Mouse (Mus musculus): Measurements from ENCODE around the gene Ccdc107. TPM values are rescaled to one million over a fixed set of nuclear protein-coding genes. Genes with fewer than 3 reads are reported as not detected.

Gene Ccdc107
- polyA plus RNA-seq, 1 experiment from 2014 or later: 70.9 TPM

- H3K4me1 ChIP-seq: peaks cover 9% of the 10 kb centered on the region
- 93% methylated on average over 8 of the region's 8 CpGs for WGBS
- peaks cover 100% of the 10 kb centered on the region for H3K36me3 ChIP-seq
Measured at GRCm38 (mm10) chr4:43535628-43536027, 42.9 kb downstream of the Ccdc107 start.

GRCm38 (mm10) chr4:43536031-43536430 is 43.3 kb downstream of the Ccdc107 start:
- Histone ChIP-seq H3K4me1 (peaks cover 5% of the 10 kb centered on the region), H3K36me3 (peaks cover 100% of the 10 kb centered on the region), H3K27me3 (replicated peaks) (no peaks in the 10 kb centered on the region), H3K9me3 (no peaks in the 10 kb centered on the region), H3K27ac (replicated peaks) (no peak overlapping the region), H3K4me3 (no peak overlapping the region), H3K4me2 (no peak overlapping the region), H3K9ac (no peak overlapping the region)
- 82% methylated on average over 9 of the region's 9 CpGs for WGBS
- no peak for ATAC-seq (ENCODE audit: extremely low read depth, insufficient number of reproducible peaks, low FRiP score, low TSS enrichment)

More at GRCm38 (mm10) chr4:43535628-43536027, 42.9 kb downstream of the Ccdc107 start:
- no peak overlapping the region for H3K4me2 ChIP-seq
- no peak for ATAC-seq (ENCODE audit: extremely low read depth, insufficient number of reproducible peaks, low FRiP score, low TSS enrichment)
- no peak overlapping the region for H3K9ac ChIP-seq
- no peak overlapping the region for H3K4me3 ChIP-seq
- H3K27me3 ChIP-seq (replicated peaks): no peaks in the 10 kb centered on the region
- H3K9me3 ChIP-seq: no peaks in the 10 kb centered on the region
- H3K27ac ChIP-seq (replicated peaks): no peak overlapping the region

- Histone ChIP-seq H3K4me1 (no peaks in the 10 kb centered on the region), H3K27me3 (replicated peaks) (no peaks in the 10 kb centered on the region), H3K4me3 (no peak overlapping the region), H3K27ac (replicated peaks) (no peak overlapping the region), H3K9me3 (no peaks in the 10 kb centered on the region), H3K4me2 (no peak overlapping the region), H3K9ac (no peak overlapping the region), H3K36me3 (peaks cover 100% of the 10 kb centered on the region)
- no peak for ATAC-seq (ENCODE audit: extremely low read depth, insufficient number of reproducible peaks, low FRiP score, low TSS enrichment)
- 84% methylated on average over 3 of the region's 3 CpGs for WGBS
Measured at GRCm38 (mm10) chr4:43542044-43542443, 49.3 kb downstream of the Ccdc107 start.

Other genes with a start within 250 kb of the Ccdc107 start
- gene Atp8b5, start 225.7 kb upstream of the Ccdc107 start, polyA plus RNA-seq (2015; fragmentation: Nextera tagmentation; extraction: Ambion mirVana): 0.08 and 0.15 TPM in 2 replicates
- gene Rusc2, start 110.9 kb upstream of the Ccdc107 start, polyA plus RNA-seq (2015; fragmentation: Nextera tagmentation; extraction: Ambion mirVana): 9.9 and 13.9 TPM in 2 replicates
- gene Fam166b, start 63.8 kb upstream of the Ccdc107 start, polyA plus RNA-seq (2015; fragmentation: Nextera tagmentation; extraction: Ambion mirVana): 0.11 TPM in 1 of 2 replicates, not detected in the other
- 3.8 and 4.0 TPM in 2 replicates for gene Tesk1, start 51.0 kb upstream of the Ccdc107 start, polyA plus RNA-seq (2015; fragmentation: Nextera tagmentation; extraction: Ambion mirVana)
- 1.9 and 2.6 TPM in 2 replicates for gene Cd72, start 38.3 kb upstream of the Ccdc107 start, polyA plus RNA-seq (2015; fragmentation: Nextera tagmentation; extraction: Ambion mirVana)
- gene Sit1, start 9.2 kb upstream of the Ccdc107 start, polyA plus RNA-seq (2015; fragmentation: Nextera tagmentation; extraction: Ambion mirVana): not detected in 2 replicates
- 32.0 and 40.3 TPM in 2 replicates for gene Arhgef39, start 6.8 kb downstream of the Ccdc107 start, polyA plus RNA-seq (2015; fragmentation: Nextera tagmentation; extraction: Ambion mirVana)
- 1.8 and 2.0 TPM in 2 replicates for gene Car9, start 14.1 kb downstream of the Ccdc107 start, polyA plus RNA-seq (2015; fragmentation: Nextera tagmentation; extraction: Ambion mirVana)
- 143 and 157 TPM in 2 replicates for gene Tpm2, start 30.9 kb downstream of the Ccdc107 start, polyA plus RNA-seq (2015; fragmentation: Nextera tagmentation; extraction: Ambion mirVana)
- gene Creb3, start 69.4 kb downstream of the Ccdc107 start, polyA plus RNA-seq (2015; fragmentation: Nextera tagmentation; extraction: Ambion mirVana): 57.8 and 59.1 TPM in 2 replicates
- 76.9 and 78.1 TPM in 2 replicates for gene Tln1, start 69.8 kb downstream of the Ccdc107 start, polyA plus RNA-seq (2015; fragmentation: Nextera tagmentation; extraction: Ambion mirVana)
- 20.6 and 21.4 TPM in 2 replicates for gene Rgp1, start 85.8 kb downstream of the Ccdc107 start, polyA plus RNA-seq (2015; fragmentation: Nextera tagmentation; extraction: Ambion mirVana)
- 20.3 and 22.4 TPM in 2 replicates for gene Gba2, start 86.0 kb downstream of the Ccdc107 start, polyA plus RNA-seq (2015; fragmentation: Nextera tagmentation; extraction: Ambion mirVana)
- gene Msmp, start 91.6 kb downstream of the Ccdc107 start, polyA plus RNA-seq (2015; fragmentation: Nextera tagmentation; extraction: Ambion mirVana): 0.62 and 2.1 TPM in 2 replicates
- gene Npr2, start 139.0 kb downstream of the Ccdc107 start, polyA plus RNA-seq (2015; fragmentation: Nextera tagmentation; extraction: Ambion mirVana): 7.2 and 7.7 TPM in 2 replicates
- gene Spag8, start 160.7 kb downstream of the Ccdc107 start, polyA plus RNA-seq (2015; fragmentation: Nextera tagmentation; extraction: Ambion mirVana): 0.59 and 0.92 TPM in 2 replicates
- gene Hint2, start 163.6 kb downstream of the Ccdc107 start, polyA plus RNA-seq (2015; fragmentation: Nextera tagmentation; extraction: Ambion mirVana): 131 and 166 TPM in 2 replicates
- 4.0 and 4.8 TPM in 2 replicates for gene Tmem8b, start 176.1 kb downstream of the Ccdc107 start, polyA plus RNA-seq (2015; fragmentation: Nextera tagmentation; extraction: Ambion mirVana)
- gene Fam221b, start 176.2 kb downstream of the Ccdc107 start, polyA plus RNA-seq (2015; fragmentation: Nextera tagmentation; extraction: Ambion mirVana): 2.6 and 2.9 TPM in 2 replicates
- gene Olfr70, start 207.9 kb downstream of the Ccdc107 start, polyA plus RNA-seq (2015; fragmentation: Nextera tagmentation; extraction: Ambion mirVana): not detected in 2 replicates
- gene Olfr71, start 217.4 kb downstream of the Ccdc107 start, polyA plus RNA-seq (2015; fragmentation: Nextera tagmentation; extraction: Ambion mirVana): not detected in 2 replicates
- 0.78 and 1.1 TPM in 2 replicates for gene Hrct1, start 234.3 kb downstream of the Ccdc107 start, polyA plus RNA-seq (2015; fragmentation: Nextera tagmentation; extraction: Ambion mirVana)
- gene Spaar, start 237.1 kb downstream of the Ccdc107 start, polyA plus RNA-seq (2015; fragmentation: Nextera tagmentation; extraction: Ambion mirVana): 0.21 and 0.43 TPM in 2 replicates